Mouse (Mus musculus): ENCODE data around the gene Dazap1. TPM values are rescaled to one million over a fixed set of nuclear protein-coding genes. Genes with fewer than 3 reads are reported as not detected.

Gene Dazap1
- total and polyA plus RNA-seq, 3 experiments, result 159 to 236 TPM; not detected in 1

GRCm38 (mm10) chr10:80273847-80274246 is 12.6 kb downstream of the Dazap1 start:
- H3K36me3 ChIP-seq (ENCODE audit: control insufficient read depth in 1 of 2, insufficient read depth in 2 of 2, low read length in 2 of 2), result peaks cover 3 to 5% of the 10 kb centered on the region in 2 experiments; a peak in 3 of 4 replicates
- no peak overlapping the region for H3K4me3 ChIP-seq (ENCODE audit: control insufficient read depth in 1 of 2, insufficient read depth in 1 of 2, low read depth in 2 of 2, low read length in 2 of 2)
- H3K9me3 ChIP-seq (replicated peaks; ENCODE audit: insufficient read depth, low read length), result no peaks in the 10 kb centered on the region
- DNase-seq (ENCODE audit: low read depth, low spot score), result no peak
- H3K9ac ChIP-seq (ENCODE audit: control insufficient read depth, low read depth, low read length, poor library complexity, severe bottlenecking), result no peak overlapping the region
- no peaks in the 10 kb centered on the region for H3K4me1 ChIP-seq (ENCODE audit: control insufficient read depth in 1 of 2, insufficient read depth in 2 of 2, low read length in 2 of 2)
- H3K79me2 ChIP-seq (ENCODE audit: control insufficient read depth, insufficient read depth, low read length, poor library complexity), result peaks cover 45% of the 10 kb centered on the region
- H3K27ac ChIP-seq (ENCODE audit: control insufficient read depth, low read depth, low read length), result no peak overlapping the region
- TF ChIP-seq KAT2A (conservative IDR thresholded peaks at IDR 0.05; ENCODE audit: low read depth, low read length), result no peak
- no peak for TF ChIP-seq TAL1 (IDR thresholded peaks at IDR 0.05; ENCODE audit: low read length)
- no peak for TF ChIP-seq RAD21 (IDR thresholded peaks at IDR 0.05; ENCODE audit: low read depth, low read length)
- no peak for TF ChIP-seq GABPA (IDR thresholded peaks at IDR 0.05; ENCODE audit: low read depth, low read length)
- no peak for TF ChIP-seq E2F4 (IDR thresholded peaks at IDR 0.05; ENCODE audit: borderline replicate concordance, low read depth, low read length)
- TF ChIP-seq ETS1 (IDR thresholded peaks at IDR 0.05; ENCODE audit: low read depth, low read length), result no peak
- TF ChIP-seq POLR2AphosphoS2 (IDR thresholded peaks at IDR 0.05; ENCODE audit: low read length), result no peak
- TF ChIP-seq MAZ (IDR thresholded peaks at IDR 0.05; ENCODE audit: low read depth, low read length), result no peak
- no peak for TF ChIP-seq EP300 (IDR thresholded peaks at IDR 0.05; ENCODE audit: low read depth in 1 of 2, low read length in 2 of 2)
- TF ChIP-seq ZNF384 (IDR thresholded peaks at IDR 0.05; ENCODE audit: low read depth, low read length), result no peak
- no peaks in the 10 kb centered on the region for H3K27me3 ChIP-seq (ENCODE audit: control insufficient read depth in 1 of 2, insufficient read depth in 2 of 2, low read length in 2 of 2)

GRCm38 (mm10) chr10:80276238-80276637 is 15.0 kb downstream of the Dazap1 start:
- Histone ChIP-seq H3K9ac (ENCODE audit: control insufficient read depth, low read depth, low read length, poor library complexity, severe bottlenecking) (no peak overlapping the region), H3K9me3 (replicated peaks; ENCODE audit: insufficient read depth, low read length) (no peaks in the 10 kb centered on the region), H3K36me3 (ENCODE audit: control insufficient read depth in 1 of 2, insufficient read depth in 2 of 2, low read length in 2 of 2) (peaks cover 0 to 8% of the 10 kb centered on the region in 2 experiments; a peak in 2 of 4 replicates), H3K27ac (ENCODE audit: control insufficient read depth, low read depth, low read length) (no peak overlapping the region), H3K27me3 (ENCODE audit: control insufficient read depth in 1 of 2, insufficient read depth in 2 of 2, low read length in 2 of 2) (no peaks in the 10 kb centered on the region), H3K79me2 (ENCODE audit: control insufficient read depth, insufficient read depth, low read length, poor library complexity) (peaks cover 24% of the 10 kb centered on the region), H3K4me3 (ENCODE audit: control insufficient read depth in 1 of 2, insufficient read depth in 1 of 2, low read depth in 2 of 2, low read length in 2 of 2) (no peak overlapping the region), H3K4me1 (ENCODE audit: control insufficient read depth in 1 of 2, insufficient read depth in 2 of 2, low read length in 2 of 2) (no peaks in the 10 kb centered on the region)
- TF ChIP-seq ZKSCAN1 (IDR thresholded peaks at IDR 0.05; ENCODE audit: low read depth, low read length), result no peak
- no peak for TF ChIP-seq ELF1 (IDR thresholded peaks at IDR 0.05; ENCODE audit: low read depth, low read length)
- TF ChIP-seq POLR2AphosphoS2 (IDR thresholded peaks at IDR 0.05; ENCODE audit: low read length), result no peak
- TF ChIP-seq ZC3H11A (IDR thresholded peaks at IDR 0.05; ENCODE audit: low read depth, low read length), result no peak
- no peak for TF ChIP-seq ZNF384 (IDR thresholded peaks at IDR 0.05; ENCODE audit: low read depth, low read length)
- no peak for TF ChIP-seq MYC (IDR thresholded peaks at IDR 0.05; ENCODE audit: low read depth, low read length)
- no peak for TF ChIP-seq JUND (IDR thresholded peaks at IDR 0.05; ENCODE audit: low read depth, low read length)
- TF ChIP-seq NRF1 (IDR thresholded peaks at IDR 0.05; ENCODE audit: insufficient read depth, low read depth, low read length, poor library complexity, severe bottlenecking), result no peak
- no peak for TF ChIP-seq EP300 (IDR thresholded peaks at IDR 0.05; ENCODE audit: low read depth in 1 of 2, low read length in 2 of 2)
- no peak for TF ChIP-seq E2F4 (IDR thresholded peaks at IDR 0.05; ENCODE audit: borderline replicate concordance, low read depth, low read length)
- no peak for DNase-seq (ENCODE audit: low read depth, low spot score)

Data from MEL (cell line).